Mouse (Mus musculus) E14TG2a.4 (cell line): ENCODE results near the gene Syp.

ENCODE experiments used
- H3K27me3 ChIP-seq: 2 replicates; pipeline ENCODE4 v1.6.1; 2014; ENCODE audit warnings: low read length, control low read depth; ENCODE audit not compliant: insufficient read depth
- H3K36me3 ChIP-seq: 2 replicates; pipeline ENCODE4 v1.6.1; 2014; ENCODE audit warnings: low read length, control low read depth; ENCODE audit not compliant: insufficient read depth
- H3K4me1 ChIP-seq: replicated peaks from 2 replicates; pipeline ENCODE4 v1.6.1; 2014; ENCODE audit warnings: low read depth, low read length, control low read depth
- H3K4me3 ChIP-seq: replicated peaks from 2 replicates; pipeline ENCODE4 v1.5.1; 2014; ENCODE audit warnings: mild to moderate bottlenecking, low read length
- H3K9me3 ChIP-seq: 2 replicates; pipeline ENCODE4 v1.6.1; 2014; ENCODE audit warnings: low read length, control low read depth
- CTCF ChIP-seq: conservative IDR thresholded peaks from 2 replicates; pipeline ENCODE4 v1.5.1; 2014; ENCODE audit warnings: low read length
- NANOG ChIP-seq: IDR thresholded peaks from 2 replicates; pipeline ENCODE4 v1.6.1; 2014; ENCODE audit warnings: borderline replicate concordance, low read length, mixed read lengths
- POU5F1 ChIP-seq: IDR thresholded peaks from 2 replicates; pipeline ENCODE4 v1.6.1; 2014; ENCODE audit warnings: low read length, borderline replicate concordance

The Syp gene

GRCm38 (mm10) chrX:7617889-7618551, 20.3 kb upstream of the Syp start:
- Histone ChIP-seq H3K36me3 (no peaks in the 10 kb centered on the region), H3K27me3 (peaks cover 2% of the 10 kb centered on the region; the same call in 1 of the 2 replicates), H3K4me1 (no peaks in the 10 kb centered on the region), H3K4me3 (no peak overlapping the region), H3K9me3 (no peaks in the 10 kb centered on the region)
- no peak for TF ChIP-seq CTCF
- no peak for TF ChIP-seq NANOG
- no peak for TF ChIP-seq POU5F1

- Histone ChIP-seq H3K4me3 (no peak overlapping the region), H3K9me3 (no peaks in the 10 kb centered on the region), H3K4me1 (peaks cover 4% of the 10 kb centered on the region; the same call in 1 of the 2 replicates), H3K36me3 (no peaks in the 10 kb centered on the region), H3K27me3 (no peaks in the 10 kb centered on the region)
- TF ChIP-seq NANOG (no peak), POU5F1 (no peak), CTCF (no peak)
Observed at GRCm38 (mm10) chrX:7632560-7632959, 5.7 kb upstream of the Syp start.

GRCm38 (mm10) chrX:7635101-7635500, 3.2 kb upstream of the Syp start:
- Histone ChIP-seq H3K27me3 (peaks cover 11% of the 10 kb centered on the region), H3K4me3 (no peak overlapping the region)
- TF ChIP-seq CTCF = no peak
- TF ChIP-seq POU5F1 = no peak
- no peak for TF ChIP-seq NANOG

GRCm38 (mm10) chrX:7639536-7640325, 1.5 kb downstream of the Syp start:
- Histone ChIP-seq H3K36me3 (no peaks in the 10 kb centered on the region), H3K9me3 (no peaks in the 10 kb centered on the region), H3K27me3 (peaks cover 34% of the 10 kb centered on the region), H3K4me3 (no peak overlapping the region), H3K4me1 (peaks cover 32% of the 10 kb centered on the region)
- TF ChIP-seq NANOG (no peak), POU5F1 (no peak), CTCF (no peak)

More at GRCm38 (mm10) chrX:7635101-7635500, 3.2 kb upstream of the Syp start:
- Histone ChIP-seq H3K9me3 (no peaks in the 10 kb centered on the region), H3K36me3 (no peaks in the 10 kb centered on the region), H3K4me1 (peaks cover 23% of the 10 kb centered on the region)

- H3K4me1 ChIP-seq = peaks cover 36% of the 10 kb centered on the region
- no peaks in the 10 kb centered on the region for H3K36me3 ChIP-seq
- H3K9me3 ChIP-seq = no peaks in the 10 kb centered on the region
- no peak for TF ChIP-seq POU5F1
- TF ChIP-seq CTCF = no peak
- TF ChIP-seq NANOG = no peak
- peaks cover 34% of the 10 kb centered on the region for H3K27me3 ChIP-seq
- H3K4me3 ChIP-seq = no peak overlapping the region
Observed at GRCm38 (mm10) chrX:7640785-7641184, 2.5 kb downstream of the Syp start.

GRCm38 (mm10) chrX:7645349-7645748, 7.1 kb downstream of the Syp start:
- Histone ChIP-seq H3K36me3 (no peaks in the 10 kb centered on the region), H3K4me1 (peaks cover 16% of the 10 kb centered on the region), H3K4me3 (no peak overlapping the region), H3K27me3 (peaks cover 21% of the 10 kb centered on the region), H3K9me3 (no peaks in the 10 kb centered on the region)
- TF ChIP-seq NANOG (no peak), CTCF (peak; percentile 44)

GRCm38 (mm10) chrX:7648671-7649304, 10.5 kb downstream of the Syp start:
- TF ChIP-seq NANOG = no peak
- no peak for TF ChIP-seq POU5F1
- no peak for TF ChIP-seq CTCF

GRCm38 (mm10) chrX:7657221-7657639, 19.0 kb downstream of the Syp start, which contains the start of gene Prickle3:
Prickle3 (plus strand) TSS chrX:7657260.
- TF ChIP-seq POU5F1 = no peak
- TF ChIP-seq CTCF = no peak
- no peak for TF ChIP-seq NANOG
- Histone ChIP-seq H3K36me3 (no peaks in the 10 kb centered on the region), H3K4me3 (peak within 1 kb of the TSS; percentile 69), H3K27me3 (no peaks in the 10 kb centered on the region), H3K4me1 (peaks cover 35% of the 10 kb centered on the region), H3K9me3 (no peaks in the 10 kb centered on the region)

More at GRCm38 (mm10) chrX:7648671-7649304, 10.5 kb downstream of the Syp start:
- 0 out of 2 replicates have a peak, but pooled peaks cover 5% of the 10 kb centered on the region for H3K27me3 ChIP-seq
- no peaks in the 10 kb centered on the region for H3K36me3 ChIP-seq
- H3K4me1 ChIP-seq = peaks cover 31% of the 10 kb centered on the region
- peak overlapping the region; percentile 80 for H3K4me3 ChIP-seq
- no peaks in the 10 kb centered on the region for H3K9me3 ChIP-seq
